Mouse (Mus musculus) C2C12 (cell line): ENCODE data around the gene Jade1.

ENCODE experiments used
- CEBPB ChIP-seq: IDR thresholded peaks from one replicate; pipeline ENCODE4 v1.6.1; 2011; ENCODE audit warnings: low read depth, mild to moderate bottlenecking, control low read depth, moderate library complexity
- CTCF ChIP-seq: IDR thresholded peaks from one replicate; pipeline ENCODE4 v1.5.1; 2011; ENCODE audit not compliant: control insufficient read depth, insufficient read depth, insufficient read length
- MYOD1 ChIP-seq: IDR thresholded peaks from one replicate; pipeline ENCODE4 v1.6.1; 2011; ENCODE audit warnings: low read depth; ENCODE audit not compliant: control insufficient read depth, insufficient read length
- USF1 ChIP-seq: IDR thresholded peaks from one replicate; pipeline ENCODE4 v1.6.1; 2011; ENCODE audit warnings: low read depth, mild to moderate bottlenecking, control low read depth, moderate library complexity

- TF ChIP-seq CTCF (no peak), CEBPB (no peak), MYOD1 (no peak), USF1 (no peak)
These were observed 63.0 kb downstream of the Jade1 start for GRCm38 (mm10) chr3:41618488-41618887.
